Mouse (Mus musculus): Measurements from ENCODE around the gene Tymp.

DNA sequence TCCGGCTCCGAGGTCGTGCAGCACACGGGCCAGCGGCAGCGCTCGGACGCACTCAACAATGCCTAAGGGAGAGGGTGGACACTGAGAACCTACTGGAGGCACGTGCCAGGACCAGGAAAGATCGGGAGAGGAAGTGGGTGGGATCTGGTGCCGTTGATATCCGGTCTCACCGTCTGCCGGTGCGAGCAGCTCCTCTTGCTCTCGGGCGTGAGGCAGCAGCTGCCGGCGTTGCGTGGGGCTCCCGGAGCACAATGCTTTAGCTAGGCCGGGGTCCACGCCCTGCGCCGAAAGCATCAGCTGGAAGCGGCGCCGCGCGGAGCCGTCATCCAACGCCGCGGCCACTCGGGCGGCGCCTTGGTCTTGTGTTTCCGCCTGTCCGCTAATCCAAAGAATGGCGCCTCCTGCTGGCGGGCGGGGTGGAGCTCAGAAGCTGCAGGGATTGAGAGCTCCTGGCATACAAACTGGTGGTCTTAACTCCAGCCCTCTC is 3.0 kb downstream of the Tymp start, which contains the start of gene Sco2:
- no peak for TF ChIP-seq EP300 (optimal IDR thresholded peaks at IDR 0.05)
- peak; percentile 86 for TF ChIP-seq CTCF (IDR thresholded peaks at IDR 0.05; ENCODE audit: low read depth)
